Mouse (Mus musculus) cortical plate, adult 2 months (tissue): ENCODE data around the gene Olfr725. TPM values are rescaled to one million over a fixed set of nuclear protein-coding genes. Genes with fewer than 3 reads are reported as not detected.

Experiments used
- H3K27ac ChIP-seq: fragments of 200-500 bp; 2 replicates; pipeline ENCODE4 v1.5.1; 2012; ENCODE audit warnings: low read length, control low read depth, inconsistent platforms; ENCODE audit not compliant: insufficient read depth
- H3K4me1 ChIP-seq: fragments of 200-500 bp; 2 replicates; pipeline ENCODE4 v1.6.1; 2011; ENCODE audit warnings: low read length; ENCODE audit not compliant: control insufficient read depth, insufficient read depth
- H3K4me3 ChIP-seq: fragments of 200-500 bp; 2 replicates; pipeline ENCODE4 v1.5.1; 2011; ENCODE audit warnings: mild to moderate bottlenecking, low read length, control low read depth; ENCODE audit not compliant: insufficient read depth
- CTCF ChIP-seq: fragments of 200-500 bp; IDR thresholded peaks from 2 replicates; pipeline ENCODE4 v1.5.1; 2011; ENCODE audit warnings: mild to moderate bottlenecking, control low read depth, low read length; ENCODE audit not compliant: insufficient read depth; ENCODE audit errors: extremely low read depth
- POLR2A ChIP-seq: fragments of 200-500 bp; IDR thresholded peaks from 2 replicates; pipeline ENCODE4 v1.6.1; 2011; ENCODE audit warnings: mild to moderate bottlenecking, low read length, control low read depth; ENCODE audit not compliant: insufficient read depth; ENCODE audit errors: extremely low read depth
- polyA plus RNA-seq: library from polyadenylated mRNA; depleted of rRNA; stranded (reverse); fragments of >200 nt; gene quantifications from 2 replicates; pipeline ENCODE4 v1.2.3, GENCODE M21; 2012; rRNA removed

The Olfr725 gene
- not detected in 2 replicates for polyA plus RNA-seq

DNA sequence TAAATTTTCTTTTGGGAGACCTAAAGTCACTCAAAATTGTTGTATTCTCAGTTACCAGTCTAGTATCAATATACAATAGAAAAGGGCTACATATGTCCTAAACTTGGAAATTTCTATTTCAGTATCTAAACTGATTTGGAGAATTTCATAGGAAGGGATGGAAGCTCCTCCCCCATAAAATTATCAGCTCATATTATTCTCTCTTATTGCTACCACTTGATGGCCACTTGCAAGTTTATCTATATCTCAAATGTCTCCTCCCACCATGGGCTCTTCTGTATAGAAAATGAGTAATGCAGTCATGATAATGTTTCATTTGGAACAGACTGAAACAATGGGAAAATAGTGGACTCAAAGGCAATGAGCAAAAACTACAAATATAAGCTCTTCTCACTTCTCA lies at the start of gene Olfr725:
Gene Olfr725 (minus strand): TSS at position 101 of the 400 bp plus-strand sequence.
- Histone ChIP-seq H3K27ac (no peak within 1 kb of the TSS), H3K4me1 (no peaks in the 10 kb centered on the region), H3K4me3 (no peak within 1 kb of the TSS)
- TF ChIP-seq POLR2A = no peak
- no peak for TF ChIP-seq CTCF

DNA sequence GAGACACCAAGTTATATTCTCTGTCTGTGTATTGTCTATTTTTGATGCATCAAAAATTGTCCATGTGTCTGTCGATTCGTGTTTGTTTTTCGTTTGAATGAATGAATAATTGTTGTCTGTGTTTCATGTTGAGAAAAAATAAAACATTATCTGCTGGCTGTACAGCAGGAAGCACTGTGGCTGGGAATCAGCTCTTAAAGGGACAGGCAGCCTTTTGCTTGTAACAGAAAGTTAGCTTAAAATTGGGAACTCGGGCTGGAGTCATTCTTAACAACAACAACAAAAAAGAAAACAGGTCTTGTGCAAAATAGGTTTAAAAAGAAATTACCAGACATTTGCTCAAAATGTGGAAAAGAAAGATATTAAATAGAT lies 22.5 kb upstream of the Olfr725 start:
- no peak overlapping the region for H3K27ac ChIP-seq
- TF ChIP-seq CTCF = no peak
- H3K4me3 ChIP-seq = peak overlapping the region; percentile 62
- no peaks in the 10 kb centered on the region for H3K4me1 ChIP-seq

DNA sequence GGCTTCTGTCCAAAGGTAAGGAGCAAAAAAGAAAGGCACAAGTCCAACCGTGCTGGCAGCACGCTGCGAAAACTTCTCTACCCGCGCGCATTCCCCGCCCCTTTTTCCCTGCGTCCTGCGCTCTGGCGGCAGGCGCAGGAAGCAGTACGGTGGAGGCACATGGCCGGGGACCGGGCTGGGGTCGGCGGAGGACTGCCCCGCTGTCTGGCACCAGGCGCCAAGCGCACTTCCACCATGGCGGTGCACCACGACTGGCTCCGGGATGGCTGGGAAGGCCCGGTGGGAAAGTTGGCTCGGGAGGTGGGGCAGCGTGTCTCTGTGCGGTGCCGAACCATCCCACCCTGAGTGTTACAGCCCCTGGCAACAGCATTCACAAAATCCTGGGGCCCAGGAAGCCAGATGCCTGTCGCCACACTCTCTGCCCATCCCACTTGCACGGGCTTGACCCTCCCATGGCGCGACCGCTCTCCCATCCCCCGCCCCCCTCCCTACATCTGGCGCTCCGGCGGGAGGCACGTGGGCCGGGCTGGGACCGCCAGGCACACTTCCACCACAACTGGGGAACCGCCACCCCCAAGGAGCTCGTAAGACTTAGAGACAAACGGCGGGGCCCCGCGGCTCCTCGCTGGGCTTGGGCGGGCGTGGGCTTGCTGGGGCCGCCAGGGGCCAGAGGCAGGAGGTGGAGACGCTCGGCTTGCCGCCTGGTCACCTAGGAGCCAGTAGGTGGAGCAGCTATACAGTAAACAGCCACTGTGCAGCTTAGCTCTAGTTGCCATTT lies 22.0 kb upstream of the Olfr725 start:
- TF ChIP-seq CTCF = peak; percentile 9; the same call in 1 of the 2 replicates
- no peak for TF ChIP-seq POLR2A
- Histone ChIP-seq H3K27ac (no peak overlapping the region), H3K4me3 (peak overlapping the region; percentile 62), H3K4me1 (no peaks in the 10 kb centered on the region)

DNA sequence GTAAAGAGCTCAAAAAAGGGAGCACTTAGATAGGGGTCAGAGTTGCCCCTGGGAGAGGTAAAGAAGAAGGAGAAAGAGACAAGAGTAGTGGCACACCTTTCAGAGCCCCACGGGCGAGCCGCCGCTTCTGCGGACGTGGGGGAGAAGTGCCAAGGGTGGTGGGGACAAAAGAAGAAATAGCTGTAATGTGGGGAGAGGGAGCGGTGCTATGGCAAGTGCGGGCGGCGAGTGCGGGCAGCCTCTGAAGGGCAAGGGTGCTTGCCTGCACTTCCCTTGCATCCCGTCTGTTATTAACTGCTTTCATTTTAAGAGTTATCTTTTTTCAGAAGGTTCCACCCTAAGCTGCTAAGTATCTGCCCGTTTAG lies 21.4 kb upstream of the Olfr725 start:
- Histone ChIP-seq H3K27ac (no peak overlapping the region), H3K4me3 (peak overlapping the region; percentile 62), H3K4me1 (no peaks in the 10 kb centered on the region)
- no peak for TF ChIP-seq POLR2A
- TF ChIP-seq CTCF = no peak

DNA sequence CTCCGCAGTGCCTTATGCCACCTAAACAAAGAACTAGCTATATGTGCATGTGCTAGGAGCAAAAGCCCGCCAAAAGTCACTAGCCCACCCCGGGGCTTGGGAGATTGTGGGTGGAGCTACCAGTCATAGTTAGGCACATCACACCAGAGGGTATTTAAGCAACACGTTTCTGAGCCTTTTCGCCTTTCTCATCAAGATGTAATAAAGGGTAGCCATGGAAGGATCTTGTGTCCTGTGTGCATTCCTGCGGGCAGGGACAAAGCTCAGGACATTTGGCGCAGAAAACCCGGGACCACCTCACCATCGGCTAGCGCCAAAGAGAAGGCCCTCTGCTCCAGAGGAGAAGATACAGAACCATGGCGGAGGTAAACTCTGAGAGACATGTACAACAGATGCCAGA lies 21.0 kb upstream of the Olfr725 start:
- TF ChIP-seq POLR2A (no peak), CTCF (no peak)
- no peaks in the 10 kb centered on the region for H3K4me1 ChIP-seq
- no peak overlapping the region for H3K4me3 ChIP-seq
- no peak overlapping the region for H3K27ac ChIP-seq

DNA sequence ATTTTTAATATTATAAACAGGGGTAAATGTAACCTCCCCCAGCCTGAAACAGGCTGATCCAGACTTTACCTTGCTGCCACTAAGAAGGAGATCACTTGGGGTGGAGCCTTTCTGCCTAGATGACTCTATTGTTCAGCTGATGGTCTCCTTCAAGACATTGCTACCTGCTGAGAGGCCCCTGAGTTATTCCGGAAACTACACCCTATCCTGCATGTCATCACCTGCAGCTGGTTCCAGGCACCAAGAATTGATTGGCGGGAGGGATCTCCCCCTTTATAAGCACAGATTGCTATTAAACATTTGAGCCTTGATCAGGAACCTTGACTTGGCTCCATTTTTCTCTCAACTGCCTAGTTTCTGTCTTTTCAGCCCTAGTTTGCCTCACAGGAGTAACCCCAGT lies 8.1 kb downstream of the Olfr725 start:
- no peak overlapping the region for H3K4me3 ChIP-seq
- no peaks in the 10 kb centered on the region for H3K4me1 ChIP-seq
- TF ChIP-seq CTCF (no peak), POLR2A (no peak)
- H3K27ac ChIP-seq = no peak overlapping the region

DNA sequence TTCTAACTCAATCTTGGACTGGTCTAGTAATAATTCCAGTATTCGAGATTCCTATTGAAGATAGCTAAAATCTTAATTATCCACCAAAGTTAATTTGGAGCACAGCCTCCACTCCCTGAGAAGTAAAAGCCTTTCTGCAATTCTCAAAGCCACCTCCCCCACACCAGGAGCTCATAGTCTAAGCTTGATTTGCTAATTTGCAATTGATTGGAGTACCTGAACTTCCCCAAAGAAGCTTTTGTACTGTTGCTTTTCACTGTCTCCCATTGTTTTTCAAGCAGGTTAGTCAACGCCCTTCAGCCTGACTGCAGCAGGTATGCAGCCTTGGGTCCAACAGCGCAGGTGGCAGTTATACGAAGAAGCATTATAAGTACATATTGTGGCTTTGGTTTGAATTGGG lies 8.8 kb downstream of the Olfr725 start:
- no peak for TF ChIP-seq CTCF
- TF ChIP-seq POLR2A = no peak
- no peaks in the 10 kb centered on the region for H3K4me1 ChIP-seq
- H3K27ac ChIP-seq = no peak overlapping the region
- H3K4me3 ChIP-seq = no peak overlapping the region

DNA sequence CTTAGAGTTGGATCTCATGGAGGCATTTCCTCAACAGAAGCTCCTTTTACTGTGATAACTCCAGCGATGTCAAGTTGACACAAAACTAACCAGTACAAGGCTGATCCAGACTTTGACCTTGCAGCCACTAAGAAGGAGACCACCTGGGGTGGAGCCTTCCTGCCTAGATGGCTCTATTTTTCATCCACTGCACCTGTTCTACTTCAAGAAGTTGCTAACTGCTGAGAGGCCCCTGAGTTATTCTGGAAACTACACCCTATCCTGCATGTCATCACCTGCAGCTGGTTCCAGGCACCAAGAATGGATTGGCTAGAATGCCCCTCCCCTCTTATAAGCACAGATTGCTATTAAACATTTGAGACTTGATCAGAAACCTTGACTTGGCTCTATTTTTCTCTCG lies 13.8 kb downstream of the Olfr725 start:
- H3K4me3 ChIP-seq = no peak overlapping the region
- no peaks in the 10 kb centered on the region for H3K4me1 ChIP-seq
- H3K27ac ChIP-seq = no peak overlapping the region
- TF ChIP-seq POLR2A = no peak
- TF ChIP-seq CTCF = no peak

Other genes with a start within 250 kb of the Olfr725 start
- gene Olfr722, start 138.4 kb downstream of the Olfr725 start, polyA plus RNA-seq = not detected in 2 replicates
- gene Olfr723, start 108.6 kb downstream of the Olfr725 start, polyA plus RNA-seq = not detected in 2 replicates
- not detected in 2 replicates for gene Olfr724, start 77.1 kb downstream of the Olfr725 start, polyA plus RNA-seq
- not detected in 2 replicates for gene Olfr726, start 50.6 kb upstream of the Olfr725 start, polyA plus RNA-seq
- gene Olfr727, start 82.8 kb upstream of the Olfr725 start, polyA plus RNA-seq = not detected in 2 replicates
- gene Olfr728, start 102.3 kb upstream of the Olfr725 start, polyA plus RNA-seq = not detected in 2 replicates
- not detected in 2 replicates for gene Olfr729, start 112.5 kb upstream of the Olfr725 start, polyA plus RNA-seq
- gene Olfr730, start 147.8 kb upstream of the Olfr725 start, polyA plus RNA-seq = not detected in 2 replicates
- gene Olfr731, start 201.5 kb upstream of the Olfr725 start, polyA plus RNA-seq = not detected in 2 replicates
- not detected in 2 replicates for gene Olfr732, start 243.8 kb upstream of the Olfr725 start, polyA plus RNA-seq